7 mouse cellular contexts compared by ENCODE assay signal in genomic region chr6:71830690-71831580, GRCm38 (mm10). TPM values are rescaled to one million over a fixed set of nuclear protein-coding genes. Genes with fewer than 3 reads are reported as not detected.
DNase-seq lines count a peak whose midpoint lies in the region; ATAC-seq and TF ChIP-seq lines count a peak whose summit lies in the region.

Immt (plus strand) TSS chr6:71831331.

- WGBS in embryonic facial prominence, embryonic 10.5 days = under 1% methylated on average over 64 of the region's 64 CpGs
- WGBS in intestine, postnatal 0 days = under 1% methylated on average over 64 of the region's 64 CpGs
- under 1% methylated on average over 64 of the region's 64 CpGs for WGBS in midbrain, embryonic 12.5 days
- under 1% methylated on average over 64 of the region's 64 CpGs for WGBS in small intestine, adult 2 months

- peak; percentile 99 for DNase-seq in adrenal gland, postnatal 10 days
- peak; percentile 98 for DNase-seq in embryonic facial prominence, embryonic 10.5 days (ENCODE audit: low spot score)
- DNase-seq in gonadal fat pad, adult 2 months (ENCODE audit: low read depth) = peak; percentile 83
- DNase-seq in left cerebral cortex, postnatal 4 days = peak; percentile 99

- H3K4me2 ChIP-seq in intestine, postnatal 0 days (replicated peaks; ENCODE audit: low read depth) = peak within 1 kb of the TSS; percentile 90
- H3K4me2 ChIP-seq in midbrain, embryonic 12.5 days (replicated peaks) = peak within 1 kb of the TSS; percentile 60

- TF ChIP-seq POLR2A in small intestine, adult 2 months (IDR thresholded peaks at IDR 0.05; ENCODE audit: low read depth, low read length) = peak; percentile 70

- peak; percentile 99 for ATAC-seq in intestine, postnatal 0 days
- ATAC-seq in midbrain, embryonic 12.5 days (ENCODE audit: low FRiP score, low read depth) = peak; percentile 99

- no peaks in the 10 kb centered on the region for H3K9me3 ChIP-seq in embryonic facial prominence, embryonic 10.5 days
- H3K9me3 ChIP-seq in intestine, postnatal 0 days (ENCODE audit: control insufficient read depth) = no peaks in the 10 kb centered on the region
- H3K9me3 ChIP-seq in midbrain, embryonic 12.5 days = no peaks in the 10 kb centered on the region

- H3K36me3 ChIP-seq in embryonic facial prominence, embryonic 10.5 days (replicated peaks) = peaks cover 22% of the 10 kb centered on the region
- peaks cover 11% of the 10 kb centered on the region for H3K36me3 ChIP-seq in intestine, postnatal 0 days (ENCODE audit: control insufficient read depth, insufficient read depth)
- H3K36me3 ChIP-seq in midbrain, embryonic 12.5 days = peaks cover 14% of the 10 kb centered on the region
- H3K36me3 ChIP-seq in small intestine, adult 2 months (ENCODE audit: control insufficient read depth, insufficient read depth, low read length) = no peaks in the 10 kb centered on the region

- H3K27ac ChIP-seq in embryonic facial prominence, embryonic 10.5 days (replicated peaks) = peak within 1 kb of the TSS; percentile 95
- H3K27ac ChIP-seq in intestine, postnatal 0 days (ENCODE audit: low read depth, low read length) = peak within 1 kb of the TSS; percentile 98
- H3K27ac ChIP-seq in midbrain, embryonic 12.5 days (replicated peaks) = peak within 1 kb of the TSS; percentile 86
- peak within 1 kb of the TSS; percentile 96 for H3K27ac ChIP-seq in small intestine, adult 2 months (ENCODE audit: insufficient read depth, low read depth, low read length)

- peak; percentile 41 for TF ChIP-seq CTCF in intestine, postnatal 0 days (IDR thresholded peaks at IDR 0.05; ENCODE audit: low read depth)
- TF ChIP-seq CTCF in small intestine, adult 2 months (IDR thresholded peaks at IDR 0.05; ENCODE audit: extremely low read depth, insufficient read length, insufficient replicate concordance, low read depth, low read length) = peak; percentile 22; the same call in 1 of the 2 replicates

- peak within 1 kb of the TSS; percentile 85 for H3K9ac ChIP-seq in intestine, postnatal 0 days (ENCODE audit: low read depth, low read length)
- H3K9ac ChIP-seq in midbrain, embryonic 12.5 days (replicated peaks) = peak within 1 kb of the TSS; percentile 88

- intact Hi-C loops in left cerebral cortex, postnatal 4 days (cut with DNase I) = no loop called here

- H3K4me3 ChIP-seq in embryonic facial prominence, embryonic 10.5 days = peak within 1 kb of the TSS; percentile 98
- peak within 1 kb of the TSS; percentile 94 for H3K4me3 ChIP-seq in intestine, postnatal 0 days (ENCODE audit: low read depth, low read length)
- peak within 1 kb of the TSS; percentile 98 for H3K4me3 ChIP-seq in midbrain, embryonic 12.5 days
- H3K4me3 ChIP-seq in small intestine, adult 2 months (ENCODE audit: low read depth, low read length) = peak within 1 kb of the TSS; percentile 82

- peaks cover 16% of the 10 kb centered on the region for H3K4me1 ChIP-seq in embryonic facial prominence, embryonic 10.5 days
- no peaks in the 10 kb centered on the region; the same call in 1 of the 2 replicates for H3K4me1 ChIP-seq in intestine, postnatal 0 days (replicated peaks; ENCODE audit: control insufficient read depth, insufficient read depth, low read length)
- peaks cover 10% of the 10 kb centered on the region for H3K4me1 ChIP-seq in midbrain, embryonic 12.5 days
- no peaks in the 10 kb centered on the region for H3K4me1 ChIP-seq in small intestine, adult 2 months (ENCODE audit: control insufficient read depth, insufficient read depth, insufficient read length, low read length)

- no peaks in the 10 kb centered on the region for H3K27me3 ChIP-seq in embryonic facial prominence, embryonic 10.5 days (replicated peaks; ENCODE audit: low read depth, poor library complexity, severe bottlenecking)
- no peaks in the 10 kb centered on the region for H3K27me3 ChIP-seq in intestine, postnatal 0 days (replicated peaks; ENCODE audit: control insufficient read depth, insufficient read depth, low read length)
- H3K27me3 ChIP-seq in midbrain, embryonic 12.5 days = no peaks in the 10 kb centered on the region
- H3K27me3 ChIP-seq in small intestine, adult 2 months (ENCODE audit: control insufficient read depth, insufficient read depth, low read length) = no peaks in the 10 kb centered on the region

RNA-seq across cellular contexts. Expression of gene Immt, which starts in this region (rescaled TPM):
- 100 to 1,000 TPM; 382 to 423 TPM for total RNA-seq in adrenal gland, postnatal 10 days (2021)
- 215 and 220 TPM in 2 replicates for polyA plus RNA-seq in embryonic facial prominence, embryonic 10.5 days (2016; fragmentation: Nextera tagmentation; extraction: Ambion mirVana)
- polyA plus RNA-seq in gonadal fat pad, adult 2 months (2012; rRNA removed) = 65.6 and 66.7 TPM in 2 replicates
- polyA plus RNA-seq in intestine, postnatal 0 days (2015; fragmentation: Nextera tagmentation; extraction: Ambion mirVana) = 171 and 180 TPM in 2 replicates
- 100 to 1,000 TPM; 133 to 134 TPM for total RNA-seq in left cerebral cortex, postnatal 4 days (2021)
- 163 and 168 TPM in 2 replicates for polyA plus RNA-seq in midbrain, embryonic 12.5 days (2016; fragmentation: Nextera tagmentation; extraction: Ambion mirVana)
- 30.4 and 40.2 TPM in 2 replicates for polyA plus RNA-seq in small intestine, adult 2 months (2012; rRNA removed)

Comparison
In these comparisons a context has a peak if more than half of its experiments do, and no peak if none do; other contexts are left out.
1. Peak in every context shown above with its lines: DNase-seq, ATAC-seq, H3K4me3 ChIP-seq and H3K27ac ChIP-seq.